Mouse (Mus musculus) layer of hippocampus, adult 11-12 months (tissue): ENCODE results near the gene Zfp865.
A peak's percentile ranks its signal among the peaks of the same experiment; 100 is the strongest.
"Not testable (repeated sequence)": the region's sequence is repeated elsewhere in the genome, so short reads cannot be mapped to it uniquely, and the experiment has no call there.

Source experiments
- DNase-seq: peaks from one replicate; pipeline ENCODE4 v3.0.0; 2022; ENCODE audit warnings: low spot score

Zfp865 gene

GRCm38 (mm10) chr7:5051193-5052192, 31.3 kb downstream of the Zfp865 start, which contains the start of gene Zfp580:
TSS of gene Zfp580 (plus strand) at chr7:5051538.
- peak; percentile 73 for DNase-seq

- no peak for DNase-seq
Measured at GRCm38 (mm10) chr7:5052438-5052837, 32.3 kb downstream of the Zfp865 start.

GRCm38 (mm10) chr7:5052931-5053343, 32.8 kb downstream of the Zfp865 start:
- DNase-seq = no peak

- no peak for DNase-seq
Measured at GRCm38 (mm10) chr7:5053456-5054179, 33.4 kb downstream of the Zfp865 start.

GRCm38 (mm10) chr7:5056651-5057263, 36.6 kb downstream of the Zfp865 start:
- DNase-seq = peak; percentile 64

- no peak for DNase-seq
Measured at GRCm38 (mm10) chr7:5057381-5057780, 37.2 kb downstream of the Zfp865 start.

GRCm38 (mm10) chr7:5057804-5058203, 37.6 kb downstream of the Zfp865 start:
- no peak for DNase-seq

GRCm38 (mm10) chr7:5058631-5059030, 38.5 kb downstream of the Zfp865 start:
- DNase-seq = no peak

- DNase-seq = no peak
Measured at GRCm38 (mm10) chr7:5059421-5059820, 39.2 kb downstream of the Zfp865 start.

GRCm38 (mm10) chr7:5060239-5060731, 40.1 kb downstream of the Zfp865 start:
- DNase-seq = peak; percentile 84

- DNase-seq = peak; percentile 99
Measured at GRCm38 (mm10) chr7:5060944-5061773, 41.0 kb downstream of the Zfp865 start.

GRCm38 (mm10) chr7:5061774-5062359, 41.7 kb downstream of the Zfp865 start, which contains the start of gene U2af2:
TSS of gene U2af2 (plus strand) at chr7:5062143.
- peak; percentile 93 for DNase-seq

GRCm38 (mm10) chr7:5062360-5063001, 42.3 kb downstream of the Zfp865 start:
- DNase-seq = no peak

GRCm38 (mm10) chr7:5064886-5065285, 44.7 kb downstream of the Zfp865 start:
- DNase-seq = no peak

- DNase-seq = no peak
Measured at GRCm38 (mm10) chr7:5073586-5073985, 53.4 kb downstream of the Zfp865 start.

GRCm38 (mm10) chr7:5074984-5075383, 54.8 kb downstream of the Zfp865 start:
- DNase-seq = no peak

- no peak for DNase-seq
Measured at GRCm38 (mm10) chr7:5076931-5077330, 56.8 kb downstream of the Zfp865 start.

- not testable (repeated sequence) for DNase-seq
Measured at GRCm38 (mm10) chr7:5079365-5080009, 59.3 kb downstream of the Zfp865 start.

GRCm38 (mm10) chr7:5080010-5080751, 60.0 kb downstream of the Zfp865 start, which contains the start of gene Epn1:
TSS of gene Epn1 (plus strand) at chr7:5080235.
- peak; percentile 97 for DNase-seq
